Mouse (Mus musculus) heart, postnatal 0 days (tissue): ENCODE measurements at regions not wholly inside any gene's neighbourhood (a gene's known extent, or its start where the extent isn't known, plus 50 kb on each side); places are given as distances from the start of the nearest gene placed in this dataset.

ENCODE experiments used
- CTCF ChIP-seq: IDR thresholded peaks from 2 replicates; pipeline ENCODE4 v1.5.1; 2016; ENCODE audit warnings: antibody characterized with exemption, control low read depth, low read depth
- EP300 ChIP-seq: IDR thresholded peaks from 2 replicates; pipeline ENCODE4 v1.6.1; 2016; ENCODE audit warnings: antibody characterized with exemption, low read depth

GRCm38 (mm10) chr13:99759256-99760044, 141.4 kb downstream of the Cartpt start:
- TF ChIP-seq CTCF (no peak), EP300 (no peak)
